Mouse (Mus musculus) T-cell, adult 66 days (primary cell): Measurements from ENCODE around the gene Olfr788. TPM values are rescaled to one million over a fixed set of nuclear protein-coding genes. Genes with fewer than 3 reads are reported as not detected.

Source experiments
- total RNA-seq, 2 experiments: library from RNA; stranded (reverse); gene quantifications; 3 replicates in 1 of 2; 4 replicates in 1 of 2; pipeline ENCODE4 v1.2.4; 2023

Olfr788 gene
- total RNA-seq = not detected

GRCm38 (mm10) chr10:129470698-129471097 is at the start of gene Olfr788:
TSS of gene Olfr788 (plus strand) at chr10:129470998.

GRCm38 (mm10) chr10:129427006-129427405 is 43.8 kb upstream of the Olfr788 start, which contains the start of gene Olfr786:
TSS of gene Olfr786 (plus strand) at chr10:129427306.

GRCm38 (mm10) chr10:129461562-129461961 is 9.2 kb upstream of the Olfr788 start, which contains the start of gene Olfr787:
TSS of gene Olfr787 (plus strand) at chr10:129461862.

GRCm38 (mm10) chr10:129484452-129484851 is 13.7 kb downstream of the Olfr788 start, which contains the start of gene Olfr789:
TSS of gene Olfr789 (plus strand) at chr10:129484752.

GRCm38 (mm10) chr10:129498192-129498591 is 27.4 kb downstream of the Olfr788 start, which contains the start of gene Olfr790:
TSS of gene Olfr790 (plus strand) at chr10:129498492.

GRCm38 (mm10) chr10:129521492-129521891 is 50.7 kb downstream of the Olfr788 start, which contains the start of gene Olfr791:
TSS of gene Olfr791 (plus strand) at chr10:129521792.

Other genes with a start within 250 kb of the Olfr788 start
- gene Olfr774, start 234.8 kb upstream of the Olfr788 start, total RNA-seq = not detected
- gene Olfr775, start 222.6 kb upstream of the Olfr788 start, total RNA-seq = under 1 TPM in 1 of 2 experiments, not detected in 1; 0.20 TPM
- not detected for gene Olfr776, start 211.9 kb upstream of the Olfr788 start, total RNA-seq
- gene Olfr777, start 199.5 kb upstream of the Olfr788 start, total RNA-seq = not detected
- gene Olfr780, start 152.9 kb upstream of the Olfr788 start, total RNA-seq = not detected
- gene Olfr781, start 142.1 kb upstream of the Olfr788 start, total RNA-seq = not detected
- not detected for gene Olfr782, start 122.1 kb upstream of the Olfr788 start, total RNA-seq
- gene Olfr784, start 86.9 kb upstream of the Olfr788 start, total RNA-seq = under 1 TPM in 1 of 2 experiments, not detected in 1; 0.18 TPM
- gene Olfr785, start 65.6 kb upstream of the Olfr788 start, total RNA-seq = not detected
- gene Olfr786, start 43.7 kb upstream of the Olfr788 start, total RNA-seq = not detected
- gene Olfr787, start 9.1 kb upstream of the Olfr788 start, total RNA-seq = not detected
- not detected for gene Olfr789, start 13.8 kb downstream of the Olfr788 start, total RNA-seq
- not detected for gene Olfr790, start 27.5 kb downstream of the Olfr788 start, total RNA-seq
- not detected for gene Olfr791, start 50.8 kb downstream of the Olfr788 start, total RNA-seq
- not detected for gene Olfr792, start 68.2 kb downstream of the Olfr788 start, total RNA-seq
- not detected for gene Olfr794, start 96.7 kb downstream of the Olfr788 start, total RNA-seq
- not detected for gene Olfr796, start 141.6 kb downstream of the Olfr788 start, total RNA-seq
- gene Olfr798, start 156.9 kb downstream of the Olfr788 start, total RNA-seq = not detected
- not detected for gene Olfr799, start 166.5 kb downstream of the Olfr788 start, total RNA-seq
- gene Olfr800, start 186.7 kb downstream of the Olfr788 start, total RNA-seq = not detected
- gene Olfr801, start 202.9 kb downstream of the Olfr788 start, total RNA-seq = not detected
- not detected for gene Olfr802, start 217.2 kb downstream of the Olfr788 start, total RNA-seq
- not detected for gene Olfr803, start 223.3 kb downstream of the Olfr788 start, total RNA-seq
- not detected for gene Olfr804, start 232.2 kb downstream of the Olfr788 start, total RNA-seq